Mouse (Mus musculus): ENCODE measurements around the gene Kcnk13.

- TF ChIP-seq CTCF (IDR thresholded peaks at IDR 0.05; ENCODE audit: low read depth, low read length) (no peak), EP300 (IDR thresholded peaks at IDR 0.05; ENCODE audit: insufficient read depth, low read depth, low read length) (no peak), POLR2A (IDR thresholded peaks at IDR 0.05; ENCODE audit: insufficient read depth, low read length) (no peak)
Observed at GRCm38 (mm10) chr12:100093046-100093445, 128.7 kb downstream of the Kcnk13 start.

All from ES-Bruce4 (cell line).